Mouse (Mus musculus): ENCODE data around the gene Plekha7. TPM values are rescaled to one million over a fixed set of nuclear protein-coding genes. Genes with fewer than 3 reads are reported as not detected.

Gene Plekha7
- polyA plus RNA-seq, 1 experiment from 2014 or later: 9.2 TPM

DNA sequence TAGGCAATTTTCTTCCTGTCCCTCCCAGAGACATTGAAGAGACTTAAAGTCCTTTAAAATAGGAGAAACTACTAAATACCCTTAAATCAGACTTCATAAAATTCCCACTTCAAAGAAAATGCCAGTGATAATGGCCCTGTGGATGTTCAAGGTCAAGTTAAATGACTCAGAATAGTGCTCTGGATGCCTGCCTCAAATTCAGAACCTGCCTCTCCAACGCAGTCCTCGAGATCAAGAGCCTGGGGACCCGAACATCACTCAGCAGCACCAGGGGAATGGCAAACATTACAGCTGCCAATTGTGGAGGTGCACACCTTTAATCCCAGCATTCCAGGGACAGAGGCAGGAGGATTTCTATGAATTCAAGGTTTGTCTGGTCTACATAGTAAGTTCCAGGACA is 56.7 kb downstream of the Plekha7 start:
- Histone ChIP-seq H3K27ac (replicated peaks; ENCODE audit: low read depth, low read length) (no peak overlapping the region), H3K4me3 (ENCODE audit: low read depth, low read length) (no peak overlapping the region), H3K27me3 (replicated peaks; ENCODE audit: control insufficient read depth, insufficient read depth, low read length) (no peaks in the 10 kb centered on the region), H3K4me1 (ENCODE audit: control insufficient read depth, insufficient read depth, low read length) (peaks cover 6% of the 10 kb centered on the region), H3K4me2 (ENCODE audit: low read depth, low read length) (no peak overlapping the region), H3K9ac (ENCODE audit: low read depth, low read length) (no peak overlapping the region), H3K9me3 (ENCODE audit: control insufficient read depth, low read length) (no peaks in the 10 kb centered on the region), H3K36me3 (ENCODE audit: control insufficient read depth, insufficient read depth, low read length) (no peaks in the 10 kb centered on the region)
- DNase-seq (ENCODE audit: low spot score): no peak
- WGBS: 66% methylated on average over 3 of the region's 3 CpGs
- no peak for ATAC-seq (ENCODE audit: low read depth)

DNA sequence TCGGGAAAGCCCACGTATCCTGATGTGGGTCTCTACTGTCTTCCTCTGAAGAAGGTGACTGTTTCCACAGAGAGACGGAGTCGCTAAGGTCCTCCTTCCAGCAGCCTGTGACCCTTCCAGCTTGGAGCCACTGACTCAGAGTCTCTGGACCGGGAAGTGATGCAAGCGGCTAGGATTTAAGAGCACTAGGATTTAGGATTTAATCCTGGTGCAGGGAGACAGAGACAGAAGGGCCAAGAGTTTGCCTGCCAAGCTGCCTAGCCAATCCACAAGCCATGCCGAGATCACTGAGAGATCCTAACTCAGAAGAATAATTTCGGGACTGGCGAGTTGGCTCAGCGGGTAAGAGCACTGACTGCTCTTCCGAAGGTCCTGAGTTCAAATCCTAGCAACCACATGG is 59.6 kb downstream of the Plekha7 start:
- no peaks in the 10 kb centered on the region for H3K36me3 ChIP-seq (ENCODE audit: control insufficient read depth, insufficient read depth, low read length)
- no peak for ATAC-seq (ENCODE audit: low read depth)
- H3K4me2 ChIP-seq (ENCODE audit: low read depth, low read length): no peak overlapping the region
- H3K9ac ChIP-seq (ENCODE audit: low read depth, low read length): no peak overlapping the region
- H3K27ac ChIP-seq (replicated peaks; ENCODE audit: low read depth, low read length): no peak overlapping the region
- WGBS: 97% methylated on average over 11 of the region's 11 CpGs
- no peak overlapping the region for H3K4me3 ChIP-seq (ENCODE audit: low read depth, low read length)
- peaks cover 9% of the 10 kb centered on the region for H3K4me1 ChIP-seq (ENCODE audit: control insufficient read depth, insufficient read depth, low read length)
- H3K9me3 ChIP-seq (ENCODE audit: control insufficient read depth, low read length): no peaks in the 10 kb centered on the region
- H3K27me3 ChIP-seq (replicated peaks; ENCODE audit: control insufficient read depth, insufficient read depth, low read length): no peaks in the 10 kb centered on the region
- DNase-seq (ENCODE audit: low spot score): no peak

DNA sequence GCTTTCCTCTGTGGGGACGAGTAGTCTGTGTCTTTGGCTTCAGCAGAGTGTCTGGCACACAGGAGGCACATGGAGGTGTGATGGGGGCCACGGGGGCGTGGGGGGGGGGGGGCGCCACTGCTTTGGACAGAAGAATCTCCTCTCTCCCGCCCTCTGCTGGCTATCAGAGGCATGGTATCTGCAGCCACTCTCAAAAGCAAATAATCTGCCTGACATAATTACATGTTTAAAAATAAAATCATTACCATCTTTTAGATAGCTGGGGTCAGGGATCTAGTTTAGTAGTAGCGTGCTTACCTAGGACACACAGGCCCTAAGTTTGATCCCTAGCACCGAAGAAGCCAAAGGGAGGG is 60.8 kb downstream of the Plekha7 start:
- no peak overlapping the region for H3K4me3 ChIP-seq (ENCODE audit: low read depth, low read length)
- ATAC-seq (ENCODE audit: low read depth) (no peak), DNase-seq (ENCODE audit: low spot score) (no peak)
- peaks cover 9% of the 10 kb centered on the region for H3K4me1 ChIP-seq (ENCODE audit: control insufficient read depth, insufficient read depth, low read length)
- no peaks in the 10 kb centered on the region for H3K27me3 ChIP-seq (replicated peaks; ENCODE audit: control insufficient read depth, insufficient read depth, low read length)
- peak overlapping the region; percentile 50 for H3K4me2 ChIP-seq (ENCODE audit: low read depth, low read length)
- H3K9ac ChIP-seq (ENCODE audit: low read depth, low read length): no peak overlapping the region
- no peaks in the 10 kb centered on the region for H3K36me3 ChIP-seq (ENCODE audit: control insufficient read depth, insufficient read depth, low read length)
- no peaks in the 10 kb centered on the region for H3K9me3 ChIP-seq (ENCODE audit: control insufficient read depth, low read length)
- no peak overlapping the region for H3K27ac ChIP-seq (replicated peaks; ENCODE audit: low read depth, low read length)
- 24% methylated on average over 5 of the region's 7 CpGs for WGBS

DNA sequence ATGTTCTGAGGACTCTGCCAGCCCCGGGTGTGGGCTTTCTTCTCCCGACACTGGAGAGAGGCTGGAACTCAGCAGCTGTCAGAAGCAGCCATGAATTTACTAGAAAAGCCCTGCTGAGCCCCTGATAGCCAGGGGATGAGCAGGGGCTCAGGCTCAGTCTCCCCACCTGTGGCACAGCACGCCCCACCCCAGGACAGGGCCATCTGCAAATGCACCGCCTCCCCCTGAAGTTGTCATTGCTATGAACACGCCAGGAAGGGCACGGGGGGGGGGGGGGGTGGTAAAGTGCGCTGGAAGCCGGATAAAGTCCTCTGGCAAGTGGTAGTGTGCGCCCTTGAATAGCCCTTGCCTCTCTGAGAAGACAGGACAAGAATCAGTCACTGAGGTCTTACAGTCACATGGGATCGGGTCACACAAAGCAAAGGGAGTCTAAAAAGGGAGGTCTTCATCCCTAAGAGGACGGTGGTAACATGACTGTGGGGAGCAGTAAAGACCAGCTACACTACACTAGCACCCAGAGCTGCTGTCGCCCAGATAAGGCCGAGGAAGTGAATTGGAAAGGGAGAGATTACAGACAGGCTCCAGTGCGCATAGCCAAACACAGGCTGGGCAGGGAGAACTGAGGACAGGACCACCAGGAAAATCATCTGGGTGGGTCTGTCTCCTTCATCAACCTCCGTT is 61.3 kb downstream of the Plekha7 start:
- Histone ChIP-seq H3K27me3 (replicated peaks; ENCODE audit: control insufficient read depth, insufficient read depth, low read length) (no peaks in the 10 kb centered on the region), H3K9ac (ENCODE audit: low read depth, low read length) (no peak overlapping the region), H3K27ac (replicated peaks; ENCODE audit: low read depth, low read length) (0 out of 2 replicates have a peak overlapping the region, but pooled peaks have one; percentile 39), H3K4me2 (ENCODE audit: low read depth, low read length) (peak overlapping the region; percentile 50), H3K36me3 (ENCODE audit: control insufficient read depth, insufficient read depth, low read length) (no peaks in the 10 kb centered on the region), H3K4me1 (ENCODE audit: control insufficient read depth, insufficient read depth, low read length) (peaks cover 9% of the 10 kb centered on the region), H3K9me3 (ENCODE audit: control insufficient read depth, low read length) (no peaks in the 10 kb centered on the region), H3K4me3 (ENCODE audit: low read depth, low read length) (0 out of 2 replicates have a peak overlapping the region, but pooled peaks have one; percentile 14)
- ATAC-seq (ENCODE audit: low read depth) (no peak), DNase-seq (ENCODE audit: low spot score) (no peak)
- 25% methylated on average over 15 of the region's 15 CpGs for WGBS

DNA sequence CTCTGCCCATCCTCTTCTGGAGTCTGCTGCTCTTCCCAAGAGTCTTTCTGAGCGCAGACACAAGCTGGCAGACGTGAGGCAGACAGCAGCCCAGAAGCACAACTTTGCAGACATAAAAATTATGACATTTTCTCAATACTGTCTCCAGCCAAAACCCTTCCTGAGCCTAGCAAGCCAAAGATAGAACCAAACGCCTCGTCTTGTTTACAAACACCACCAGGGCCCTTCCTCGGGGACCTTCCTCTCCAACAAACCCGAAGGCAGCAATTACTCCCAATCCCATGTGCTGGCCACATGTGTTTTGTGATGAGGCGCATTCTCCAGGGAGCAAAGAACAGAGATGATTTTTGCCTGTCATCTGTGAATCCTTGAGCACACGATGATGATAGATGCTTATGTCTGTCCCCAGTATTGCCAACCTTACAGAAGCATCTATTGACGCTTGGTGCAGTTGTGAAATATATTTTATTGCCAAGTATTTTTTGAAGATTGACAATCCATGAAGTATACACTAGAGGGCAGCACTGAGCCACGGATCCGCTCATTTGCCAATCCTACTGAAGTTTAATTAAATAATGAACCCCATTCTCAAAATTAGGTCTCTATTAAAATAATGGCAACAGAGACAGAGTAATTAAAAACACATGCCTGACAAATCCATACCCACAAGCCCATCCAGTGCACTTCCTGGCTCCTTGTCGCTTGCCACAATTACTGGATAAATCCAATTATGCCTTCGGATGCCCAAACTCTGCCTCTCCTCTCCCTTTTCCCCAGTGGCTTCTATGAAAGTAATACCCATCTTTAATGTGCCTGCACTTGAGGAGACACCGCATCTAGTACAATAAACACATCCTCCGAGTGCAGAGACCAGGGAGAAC is 62.1 kb downstream of the Plekha7 start:
- Histone ChIP-seq H3K9me3 (ENCODE audit: control insufficient read depth, low read length) (no peaks in the 10 kb centered on the region), H3K27me3 (replicated peaks; ENCODE audit: control insufficient read depth, insufficient read depth, low read length) (no peaks in the 10 kb centered on the region), H3K4me1 (ENCODE audit: control insufficient read depth, insufficient read depth, low read length) (peaks cover 15% of the 10 kb centered on the region), H3K4me2 (ENCODE audit: low read depth, low read length) (peak overlapping the region; percentile 50), H3K27ac (replicated peaks; ENCODE audit: low read depth, low read length) (0 out of 2 replicates have a peak overlapping the region, but pooled peaks have one; percentile 39), H3K9ac (ENCODE audit: low read depth, low read length) (no peak overlapping the region), H3K36me3 (ENCODE audit: control insufficient read depth, insufficient read depth, low read length) (no peaks in the 10 kb centered on the region), H3K4me3 (ENCODE audit: low read depth, low read length) (0 out of 2 replicates have a peak overlapping the region, but pooled peaks have one; percentile 14)
- peak; percentile 31; the same call in 1 of the 2 replicates for ATAC-seq (ENCODE audit: low read depth)
- WGBS: 13% methylated on average over 15 of the region's 15 CpGs
- DNase-seq (ENCODE audit: low spot score): peak; percentile 77

DNA sequence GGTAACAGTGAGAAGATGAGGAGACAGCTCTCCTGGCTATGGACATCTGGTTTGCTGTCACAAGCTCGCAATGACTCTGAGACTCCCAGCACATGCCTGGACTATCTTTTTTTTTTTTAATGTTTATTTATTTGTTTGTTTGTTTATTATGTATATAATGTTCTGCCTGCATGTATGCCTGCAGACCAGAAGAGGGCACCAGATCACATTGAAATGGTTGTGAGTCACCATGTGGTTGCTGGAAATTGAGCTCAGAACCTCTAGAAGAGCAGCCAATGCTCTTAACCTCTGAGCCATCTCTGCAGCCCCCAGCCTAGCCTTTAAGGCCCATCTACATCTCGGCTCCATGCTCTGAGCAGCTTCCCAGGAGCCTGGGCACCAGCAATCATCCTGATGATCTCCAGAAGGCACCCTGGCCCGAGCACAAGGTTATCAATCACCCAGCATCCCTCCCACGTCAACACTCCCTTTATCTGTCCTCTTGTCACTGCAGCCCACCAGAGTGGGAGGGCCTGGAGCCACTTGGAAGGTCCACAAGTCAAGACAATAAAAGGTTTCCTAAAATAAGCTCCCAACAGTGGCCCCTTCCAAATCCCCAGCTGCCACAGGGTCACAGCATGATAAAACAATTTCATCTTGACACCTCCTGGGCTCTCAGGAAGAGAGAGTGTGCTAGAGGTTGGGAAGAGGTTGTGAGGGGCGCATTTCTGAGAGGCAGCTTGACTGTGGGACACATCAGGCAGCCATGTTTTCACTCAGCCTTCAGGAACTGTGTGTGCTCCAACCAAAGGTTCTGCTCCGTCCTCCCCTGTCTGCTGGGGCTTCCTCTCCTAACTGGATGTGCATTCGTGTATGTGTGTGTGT is 63.6 kb downstream of the Plekha7 start:
- ATAC-seq (ENCODE audit: low read depth) (no peak), DNase-seq (ENCODE audit: low spot score) (no peak)
- WGBS: 46% methylated on average over 7 of the region's 7 CpGs
- H3K9ac ChIP-seq (ENCODE audit: low read depth, low read length): no peak overlapping the region
- H3K27ac ChIP-seq (replicated peaks; ENCODE audit: low read depth, low read length): no peak overlapping the region
- H3K4me2 ChIP-seq (ENCODE audit: low read depth, low read length): no peak overlapping the region
- no peaks in the 10 kb centered on the region for H3K9me3 ChIP-seq (ENCODE audit: control insufficient read depth, low read length)
- H3K4me1 ChIP-seq (ENCODE audit: control insufficient read depth, insufficient read depth, low read length): peaks cover 16% of the 10 kb centered on the region
- H3K27me3 ChIP-seq (replicated peaks; ENCODE audit: control insufficient read depth, insufficient read depth, low read length): no peaks in the 10 kb centered on the region
- no peaks in the 10 kb centered on the region for H3K36me3 ChIP-seq (ENCODE audit: control insufficient read depth, insufficient read depth, low read length)
- H3K4me3 ChIP-seq (ENCODE audit: low read depth, low read length): no peak overlapping the region

DNA sequence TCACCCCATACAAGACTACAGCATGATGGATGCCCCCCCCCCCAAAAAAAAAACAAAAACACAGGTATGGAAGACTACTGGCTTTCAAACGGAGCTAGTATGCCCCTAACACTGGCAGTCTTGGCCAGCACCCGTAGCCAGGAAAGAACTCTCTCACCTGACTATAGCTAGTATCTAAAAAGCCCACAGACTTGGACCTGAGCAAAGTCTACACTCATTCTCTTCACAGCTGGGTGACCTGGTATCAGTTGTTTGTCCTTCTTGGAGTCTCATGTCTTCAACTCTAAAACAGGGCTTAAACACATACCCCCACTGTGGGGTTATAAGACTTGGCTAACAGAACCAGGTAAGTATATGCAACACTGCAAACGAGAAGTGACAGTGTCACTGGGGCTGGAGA is 65.4 kb downstream of the Plekha7 start:
- H3K9me3 ChIP-seq (ENCODE audit: control insufficient read depth, low read length): no peaks in the 10 kb centered on the region
- DNase-seq (ENCODE audit: low spot score) (no peak), ATAC-seq (ENCODE audit: low read depth) (no peak)
- no peak overlapping the region for H3K4me2 ChIP-seq (ENCODE audit: low read depth, low read length)
- no peak overlapping the region for H3K9ac ChIP-seq (ENCODE audit: low read depth, low read length)
- H3K36me3 ChIP-seq (ENCODE audit: control insufficient read depth, insufficient read depth, low read length): no peaks in the 10 kb centered on the region
- peaks cover 18% of the 10 kb centered on the region for H3K4me1 ChIP-seq (ENCODE audit: control insufficient read depth, insufficient read depth, low read length)
- H3K27ac ChIP-seq (replicated peaks; ENCODE audit: low read depth, low read length): no peak overlapping the region
- H3K27me3 ChIP-seq (replicated peaks; ENCODE audit: control insufficient read depth, insufficient read depth, low read length): peaks cover 11% of the 10 kb centered on the region; the same call in 1 of the 2 replicates
- 82% methylated on average over 3 of the region's 3 CpGs for WGBS
- no peak overlapping the region for H3K4me3 ChIP-seq (ENCODE audit: low read depth, low read length)

DNA sequence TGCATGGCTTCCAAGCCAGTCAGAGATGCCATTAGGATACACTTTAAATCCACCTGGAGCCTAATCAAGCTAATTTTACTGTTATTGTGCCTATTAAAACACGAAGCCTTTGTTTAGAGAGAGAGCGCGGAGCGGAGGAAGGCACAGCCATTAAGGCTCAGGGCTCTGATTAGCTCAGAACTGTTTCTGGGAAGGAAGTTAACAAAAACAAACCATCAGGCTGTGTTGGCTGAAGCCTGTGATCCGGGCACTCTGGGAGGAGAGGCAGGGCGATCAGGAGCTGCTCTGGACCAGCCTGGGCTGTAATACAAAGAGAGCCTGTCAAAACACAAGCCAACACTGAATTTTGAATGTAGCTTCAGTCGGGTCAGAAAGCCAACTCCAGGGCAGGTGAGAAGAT is 66.6 kb downstream of the Plekha7 start:
- Histone ChIP-seq H3K9ac (ENCODE audit: low read depth, low read length) (no peak overlapping the region), H3K9me3 (ENCODE audit: control insufficient read depth, low read length) (no peaks in the 10 kb centered on the region), H3K27ac (replicated peaks; ENCODE audit: low read depth, low read length) (no peak overlapping the region), H3K4me3 (ENCODE audit: low read depth, low read length) (no peak overlapping the region), H3K4me1 (ENCODE audit: control insufficient read depth, insufficient read depth, low read length) (peaks cover 24% of the 10 kb centered on the region), H3K36me3 (ENCODE audit: control insufficient read depth, insufficient read depth, low read length) (no peaks in the 10 kb centered on the region), H3K4me2 (ENCODE audit: low read depth, low read length) (no peak overlapping the region), H3K27me3 (replicated peaks; ENCODE audit: control insufficient read depth, insufficient read depth, low read length) (peaks cover 22% of the 10 kb centered on the region)
- no peak for DNase-seq (ENCODE audit: low spot score)
- ATAC-seq (ENCODE audit: low read depth): no peak
- 31% methylated on average over 7 of the region's 7 CpGs for WGBS
